Mouse (Mus musculus): ENCODE results near the gene Wfdc18.

DNA sequence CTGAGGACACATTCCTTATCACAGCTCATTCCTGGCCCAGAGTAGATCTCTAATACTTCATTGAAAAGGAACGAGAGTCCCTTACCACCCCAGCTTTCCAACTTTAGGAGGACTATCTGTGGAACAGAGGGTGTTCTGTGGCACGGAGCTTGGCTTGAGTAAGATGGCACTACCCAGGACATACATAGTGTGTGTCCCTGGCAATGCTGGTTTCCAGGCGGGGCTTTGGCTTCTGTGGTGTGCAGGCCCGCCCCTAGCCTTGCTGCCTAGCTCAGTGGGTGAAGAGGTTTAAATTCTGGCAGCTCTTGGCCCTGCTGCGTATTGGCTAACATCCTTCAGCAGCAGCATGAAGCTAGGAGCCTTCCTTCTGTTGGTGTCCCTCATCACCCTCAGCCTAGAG, 37.9 kb downstream of the Wfdc18 start, which contains the start of gene Wfdc21:
- TF ChIP-seq CTCF (IDR thresholded peaks at IDR 0.05) (no peak), EP300 (IDR thresholded peaks at IDR 0.05) (no peak)
